Mouse (Mus musculus) megakaryocyte-erythroid progenitor cell, adult 5-6 weeks (primary cell): ENCODE data around the gene Grid2. TPM values are rescaled to one million over a fixed set of nuclear protein-coding genes. Genes with fewer than 3 reads are reported as not detected.

Source experiments
- ATAC-seq: replicated peaks from 2 replicates; pipeline ENCODE4 v1.8.0; 2016; ENCODE audit warnings: mild to moderate bottlenecking, inconsistent platforms; ENCODE audit not compliant: severe bottlenecking, poor library complexity, low FRiP score, low TSS enrichment
- total RNA-seq, 2 experiments: library from RNA; stranded (forward) in 1 of 2; stranded (reverse) in 1 of 2; fragments of 200-1000, 215-1000 nt in 1 of 2; fragments of >200 nt in 1 of 2; fragmentation: Nextera tagmentation in 1 of 2; gene quantifications; 2 replicates each; pipeline ENCODE4 v1.2.3; 2014 to 2017

The Grid2 gene
- total RNA-seq, 2 experiments from 2014 or later: not detected

GRCm38 (mm10) chr6:63964269-63964668 is 708.6 kb downstream of the Grid2 start:
- ATAC-seq: no peak

GRCm38 (mm10) chr6:63964735-63965134 is 709.1 kb downstream of the Grid2 start:
- ATAC-seq: no peak

DNA sequence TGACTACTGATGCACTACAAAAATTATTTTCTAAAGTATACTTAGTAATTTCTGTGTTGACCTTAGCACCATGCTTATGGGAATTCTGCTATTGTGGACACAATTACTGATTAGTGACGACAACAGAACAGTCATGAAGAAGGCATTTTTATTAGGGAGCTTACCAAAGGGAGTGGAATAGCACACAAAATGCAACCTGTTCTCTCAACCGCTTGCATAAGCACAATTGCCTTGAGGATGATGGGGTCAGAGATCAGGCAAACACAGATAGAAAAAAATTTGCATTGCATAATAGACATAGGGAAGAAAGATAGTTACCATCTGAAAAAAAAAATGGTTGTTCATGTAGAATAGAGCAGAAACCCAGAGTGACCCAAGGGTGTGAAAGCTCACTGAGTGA is 790.4 kb downstream of the Grid2 start:
- no peak for ATAC-seq

GRCm38 (mm10) chr6:64046732-64047131 is 791.1 kb downstream of the Grid2 start:
- no peak for ATAC-seq

GRCm38 (mm10) chr6:64047950-64048349 is 792.3 kb downstream of the Grid2 start:
- no peak for ATAC-seq

DNA sequence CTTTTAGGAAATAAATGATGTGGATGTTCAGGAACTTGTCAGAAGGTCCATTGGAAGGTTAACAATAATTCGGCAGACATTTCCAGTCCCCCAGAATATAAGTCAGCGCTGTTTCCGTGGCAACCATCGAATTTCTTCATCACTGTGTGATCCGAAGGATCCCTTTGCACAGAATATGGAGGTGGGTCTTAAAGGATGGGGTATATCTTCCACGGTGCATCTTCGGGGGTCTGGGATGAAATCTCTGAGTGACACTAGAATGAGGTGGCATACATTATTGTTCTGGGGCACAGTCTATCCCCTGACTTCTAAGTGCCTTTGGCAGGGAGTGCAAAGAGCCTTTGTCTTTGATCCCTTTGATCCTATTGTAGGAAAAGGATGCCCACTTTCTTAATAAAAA is 808.2 kb downstream of the Grid2 start:
- ATAC-seq: no peak

GRCm38 (mm10) chr6:64064704-64065103 is 809.0 kb downstream of the Grid2 start:
- ATAC-seq: no peak

DNA sequence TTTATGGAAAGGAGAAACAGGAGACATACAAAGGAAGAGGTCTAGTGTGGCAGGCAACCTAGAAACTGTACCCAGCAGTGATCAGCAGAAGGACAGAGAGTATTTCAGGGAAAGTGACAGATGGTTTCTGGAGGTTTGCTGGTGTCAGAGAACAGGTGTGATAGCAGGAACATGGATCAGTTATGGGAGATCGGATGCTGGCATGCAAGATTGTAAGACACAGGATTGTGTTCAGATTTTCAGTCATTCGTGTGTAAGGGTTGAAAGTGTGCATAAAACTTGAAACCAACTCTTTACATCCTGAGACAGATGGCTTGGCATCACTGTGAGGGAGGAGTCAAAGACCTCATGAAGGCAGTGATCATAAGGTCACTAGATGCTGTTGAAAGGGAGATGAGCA is 817.7 kb downstream of the Grid2 start:
- ATAC-seq: no peak

DNA sequence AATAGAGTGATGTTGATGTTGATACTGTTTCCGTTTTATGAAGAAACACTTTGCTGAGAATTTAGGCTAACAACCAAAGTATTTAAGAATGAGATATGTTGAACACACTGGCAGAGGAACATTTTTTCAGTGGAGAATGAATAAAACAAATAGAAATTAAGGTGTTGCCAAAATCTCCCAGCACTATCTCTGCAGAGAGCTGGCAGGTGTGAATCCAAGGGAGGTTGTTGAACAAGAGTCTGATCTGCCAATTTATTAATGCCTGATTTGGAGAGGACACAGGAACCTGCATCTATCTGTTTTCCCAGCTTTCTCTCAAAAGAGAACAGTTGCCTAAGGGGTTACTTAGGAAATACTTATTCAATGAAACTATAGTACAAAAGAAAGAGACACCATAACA is 822.2 kb downstream of the Grid2 start:
- ATAC-seq: no peak

DNA sequence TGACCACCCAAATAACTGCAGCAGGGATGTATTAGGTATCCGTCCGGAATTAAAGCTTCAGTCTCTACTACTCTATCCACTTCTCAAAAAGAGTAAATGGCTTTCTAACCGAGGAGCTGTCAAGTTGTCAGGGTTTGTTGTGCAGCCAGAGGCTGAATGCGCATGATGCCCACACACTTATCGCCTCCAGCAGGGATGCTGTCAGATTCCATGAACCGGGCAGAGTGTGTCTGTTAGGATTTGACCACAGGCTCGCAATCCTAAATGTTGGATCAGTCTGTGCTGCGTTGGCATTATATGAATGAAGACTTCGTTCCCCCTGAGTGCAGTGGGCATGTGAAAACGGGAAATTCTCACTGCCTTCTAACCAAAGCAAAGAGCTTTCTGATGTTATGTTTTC is 843.0 kb downstream of the Grid2 start:
- ATAC-seq: no peak

GRCm38 (mm10) chr6:64114594-64114993 is 858.9 kb downstream of the Grid2 start:
- ATAC-seq: no peak

DNA sequence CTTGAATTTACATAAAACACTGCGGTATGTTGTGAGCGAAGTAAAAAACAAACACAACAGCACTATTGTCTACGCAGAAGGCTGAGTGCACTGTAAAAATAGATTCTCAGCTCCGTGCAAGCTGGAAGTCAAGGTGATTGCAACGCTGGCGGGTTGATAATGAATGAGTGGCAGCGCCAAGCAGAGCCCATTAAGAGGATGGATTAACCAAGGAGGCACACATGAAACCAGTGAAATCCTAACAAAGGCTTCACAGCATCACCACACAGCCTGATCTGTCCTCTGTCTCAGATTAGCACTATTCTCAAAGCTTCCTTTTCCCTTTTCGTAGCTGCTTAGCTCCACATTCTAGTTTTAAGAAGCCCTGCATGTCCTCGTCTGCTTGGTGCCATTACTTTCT is 880.6 kb downstream of the Grid2 start:
- ATAC-seq: no peak

- no peak for ATAC-seq
Observed at GRCm38 (mm10) chr6:64148613-64149012, 892.9 kb downstream of the Grid2 start.

- no peak for ATAC-seq
Observed at GRCm38 (mm10) chr6:64174995-64175612, 919.4 kb downstream of the Grid2 start.

DNA sequence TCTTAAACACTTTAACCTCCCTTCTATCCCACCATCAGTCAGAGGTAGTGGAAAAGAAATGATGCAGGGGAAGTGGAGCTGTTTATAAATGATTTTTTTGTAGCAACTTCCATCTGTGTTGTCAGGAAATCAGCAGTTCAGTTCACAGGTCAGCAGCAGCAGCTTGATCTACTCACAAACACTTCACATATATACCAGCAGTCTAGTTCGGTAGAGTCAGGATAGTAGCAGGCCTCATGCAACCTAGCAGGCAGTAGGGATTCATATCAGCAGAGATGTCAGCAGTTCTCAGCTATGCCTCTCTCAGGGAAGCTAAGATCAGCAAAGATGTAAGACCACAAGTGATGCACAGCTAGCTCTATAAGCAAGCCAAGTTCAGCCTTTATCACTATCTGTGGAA is 938.0 kb downstream of the Grid2 start:
- ATAC-seq: no peak

- no peak for ATAC-seq
Observed at GRCm38 (mm10) chr6:64202396-64203122, 946.9 kb downstream of the Grid2 start.

DNA sequence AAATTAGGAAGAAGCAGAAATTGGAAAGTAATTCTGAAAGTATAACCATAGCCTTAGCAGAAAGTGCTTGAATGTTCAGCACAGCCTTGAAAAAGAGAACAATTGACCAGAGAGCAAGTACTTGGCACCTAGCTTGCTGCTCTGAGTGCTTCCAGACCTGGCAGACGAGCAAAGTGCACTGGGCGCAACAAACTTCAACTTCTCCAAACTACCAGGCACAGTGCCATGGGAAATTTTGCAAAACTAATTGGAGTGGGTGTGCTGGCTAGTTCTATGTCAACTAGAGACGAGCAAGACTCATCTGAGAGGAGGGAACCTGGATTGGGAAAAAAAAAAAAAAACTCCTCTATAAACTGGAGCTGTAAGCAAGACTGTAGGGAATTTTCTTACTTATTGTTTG is 980.7 kb downstream of the Grid2 start:
- no peak for ATAC-seq

DNA sequence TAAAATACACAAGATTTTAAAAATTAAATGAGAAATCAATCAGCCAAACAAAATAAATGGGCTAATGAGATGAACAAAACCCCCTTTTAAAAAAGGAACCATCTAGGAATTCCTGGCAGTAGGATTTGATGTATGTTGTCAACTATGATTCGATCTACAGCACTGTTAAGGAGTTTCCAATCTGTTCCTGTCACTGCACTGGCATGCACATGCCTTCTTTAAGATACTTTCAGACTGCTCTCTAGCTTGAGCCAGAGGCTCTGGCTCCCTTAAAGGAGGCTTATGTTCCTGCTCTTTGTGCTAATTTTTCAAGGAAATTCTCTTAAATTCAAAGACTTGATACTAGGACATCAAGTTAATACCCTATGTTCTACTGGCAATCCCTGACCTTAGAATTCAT is 984.9 kb downstream of the Grid2 start:
- ATAC-seq: no peak

- no peak for ATAC-seq
Observed at GRCm38 (mm10) chr6:64245951-64246350, 990.3 kb downstream of the Grid2 start.

DNA sequence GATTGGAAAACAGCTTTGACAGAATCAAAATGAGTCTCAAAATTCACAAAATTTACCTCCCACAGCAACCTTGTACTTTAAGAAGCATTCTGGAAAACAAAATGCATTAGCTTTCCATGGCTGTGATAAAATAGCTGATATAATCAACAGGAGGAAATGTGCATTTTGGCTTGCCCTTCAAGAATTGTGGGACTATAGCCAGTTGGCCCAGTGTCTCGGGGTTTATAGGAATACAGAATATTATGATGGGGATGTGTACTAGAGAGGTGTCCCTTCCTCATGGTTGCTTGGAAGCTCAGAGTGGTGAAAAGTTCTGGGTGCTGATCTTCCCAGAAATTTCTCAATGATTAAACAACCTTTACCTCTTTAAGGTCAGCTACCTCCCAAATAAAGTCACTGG is 995.4 kb downstream of the Grid2 start:
- no peak for ATAC-seq

GRCm38 (mm10) chr6:64263517-64263916 is 1007.8 kb downstream of the Grid2 start:
- ATAC-seq: no peak
